Mouse (Mus musculus): ENCODE measurements around the gene Supt7l. TPM values are rescaled to one million over a fixed set of nuclear protein-coding genes. Genes with fewer than 3 reads are reported as not detected.

Gene Supt7l
- polyA plus RNA-seq, 1 experiment from 2014 or later, result 11.4 TPM

GRCm38 (mm10) chr5:31559401-31559800, 31.8 kb upstream of the Supt7l start:
- H3K9ac ChIP-seq (replicated peaks; ENCODE audit: low read depth), result no peak overlapping the region
- peaks cover 4% of the 10 kb centered on the region; the same call in 1 of the 2 replicates for H3K4me1 ChIP-seq (ENCODE audit: insufficient read depth, low read depth, low read length)
- no peak for DNase-seq (ENCODE audit: low spot score)
- no peaks in the 10 kb centered on the region for H3K9me3 ChIP-seq (ENCODE audit: low read length)
- TF ChIP-seq CTCF (IDR thresholded peaks at IDR 0.05), result no peak
- TF ChIP-seq EP300 (IDR thresholded peaks at IDR 0.05), result no peak
- no peaks in the 10 kb centered on the region for H3K27me3 ChIP-seq (replicated peaks; ENCODE audit: insufficient read depth, low read length)
- no peak overlapping the region for H3K4me2 ChIP-seq (replicated peaks; ENCODE audit: low read depth, low read length)
- H3K36me3 ChIP-seq (ENCODE audit: insufficient read depth, low read length), result peaks cover 10% of the 10 kb centered on the region; the same call in 1 of the 2 replicates
- H3K27ac ChIP-seq (ENCODE audit: low read length), result no peak overlapping the region
- 41% methylated on average over 1 of the region's 1 CpGs for WGBS
- H3K4me3 ChIP-seq (ENCODE audit: low read depth, low read length), result no peak overlapping the region
- no peak for ATAC-seq

DNA sequence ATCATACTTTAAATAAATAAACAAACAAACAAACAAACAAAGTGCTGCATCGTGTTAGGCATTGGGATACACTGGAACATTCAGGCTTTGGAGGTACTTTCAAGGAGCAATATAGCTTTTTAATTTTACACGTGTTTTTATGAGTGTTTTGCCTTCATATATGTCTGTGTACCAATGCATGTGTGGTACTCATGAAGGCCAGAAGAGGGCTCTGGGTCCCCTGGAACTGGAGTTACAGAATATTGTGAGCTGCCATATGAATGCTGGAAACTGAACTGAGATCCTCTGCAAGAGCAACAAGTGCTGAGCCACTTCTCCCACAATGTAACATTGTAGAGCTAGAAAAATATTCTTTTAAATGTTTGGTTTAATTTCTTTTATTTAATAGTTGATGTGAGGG, 7.6 kb upstream of the Supt7l start:
- H3K9me3 ChIP-seq (ENCODE audit: low read length), result no peaks in the 10 kb centered on the region
- peak; percentile 27 for TF ChIP-seq CTCF (IDR thresholded peaks at IDR 0.05)
- TF ChIP-seq EP300 (IDR thresholded peaks at IDR 0.05), result no peak
- no peak for ATAC-seq
- no peak for DNase-seq (ENCODE audit: low spot score)
- no peak overlapping the region for H3K4me3 ChIP-seq (ENCODE audit: low read depth, low read length)
- 89% methylated on average over 2 of the region's 2 CpGs for WGBS
- no peaks in the 10 kb centered on the region for H3K4me1 ChIP-seq (ENCODE audit: insufficient read depth, low read depth, low read length)
- no peak overlapping the region for H3K9ac ChIP-seq (replicated peaks; ENCODE audit: low read depth)
- no peaks in the 10 kb centered on the region for H3K27me3 ChIP-seq (replicated peaks; ENCODE audit: insufficient read depth, low read length)
- H3K27ac ChIP-seq (ENCODE audit: low read length), result no peak overlapping the region
- peaks cover 51% of the 10 kb centered on the region for H3K36me3 ChIP-seq (ENCODE audit: insufficient read depth, low read length)
- H3K4me2 ChIP-seq (replicated peaks; ENCODE audit: low read depth, low read length), result no peak overlapping the region

- no peak overlapping the region for H3K4me2 ChIP-seq (replicated peaks; ENCODE audit: low read depth, low read length)
- H3K4me1 ChIP-seq (ENCODE audit: insufficient read depth, low read depth, low read length), result peaks cover 4% of the 10 kb centered on the region; the same call in 1 of the 2 replicates
- no peak for DNase-seq (ENCODE audit: low spot score)
- H3K27me3 ChIP-seq (replicated peaks; ENCODE audit: insufficient read depth, low read length), result no peaks in the 10 kb centered on the region
- H3K27ac ChIP-seq (ENCODE audit: low read length), result no peak overlapping the region
- H3K36me3 ChIP-seq (ENCODE audit: insufficient read depth, low read length), result peaks cover 29% of the 10 kb centered on the region
- no peak overlapping the region for H3K4me3 ChIP-seq (ENCODE audit: low read depth, low read length)
- H3K9ac ChIP-seq (replicated peaks; ENCODE audit: low read depth), result no peak overlapping the region
- no peaks in the 10 kb centered on the region for H3K9me3 ChIP-seq (ENCODE audit: low read length)
- TF ChIP-seq CTCF (IDR thresholded peaks at IDR 0.05) (no peak), EP300 (IDR thresholded peaks at IDR 0.05) (no peak)
- no peak for ATAC-seq
- WGBS, result 44% methylated on average over 2 of the region's 2 CpGs
Measured at GRCm38 (mm10) chr5:31528560-31528959, 953 bp upstream of the Supt7l start.

GRCm38 (mm10) chr5:31527117-31527680, 408 bp downstream of the Supt7l start:
- ATAC-seq, result peak; percentile 39

DNA sequence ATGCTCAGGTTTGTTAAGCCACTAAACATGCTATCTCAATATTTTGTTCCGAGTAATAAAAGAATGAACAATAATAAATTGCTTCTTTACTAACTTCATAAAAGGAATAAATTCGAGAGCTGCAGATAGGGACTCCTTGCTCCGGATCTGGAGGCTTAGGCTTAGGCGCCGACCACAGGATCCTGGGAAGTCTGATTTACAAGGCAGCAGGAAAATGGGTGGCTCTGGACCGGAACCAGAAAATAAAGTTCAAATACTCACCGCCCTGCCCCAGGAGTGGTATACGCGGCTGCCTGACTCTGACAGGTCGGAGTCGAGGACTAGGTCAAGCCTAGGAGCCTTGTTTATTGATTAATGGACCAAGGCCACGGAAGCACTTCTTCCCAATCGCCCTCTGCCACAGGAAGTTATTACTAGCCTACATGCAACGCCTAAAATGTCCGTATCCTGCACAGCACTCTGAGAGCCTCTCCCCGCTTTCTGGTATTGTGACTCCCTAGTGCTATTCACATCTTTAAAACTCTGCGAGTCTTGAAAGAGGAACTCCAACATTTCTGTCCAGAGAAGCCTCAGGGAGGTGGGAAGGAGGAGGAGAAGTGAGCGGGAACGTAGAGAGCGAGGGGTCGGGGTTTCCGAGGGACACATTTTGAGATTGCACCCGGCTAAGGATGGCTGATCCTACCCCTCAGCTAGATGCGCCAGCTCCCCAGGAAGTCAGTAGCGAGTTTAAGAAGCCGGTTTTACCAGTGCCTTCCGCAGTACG, 1.1 kb downstream of the Supt7l start, which contains the start of gene Slc4a1ap:
Gene Slc4a1ap, plus strand, starts transcription at position 642 of the 763 bp plus-strand sequence.
- ATAC-seq, result peak; percentile 91
- Histone ChIP-seq H3K4me1 (ENCODE audit: insufficient read depth, low read depth, low read length) (peaks cover 4% of the 10 kb centered on the region; the same call in 1 of the 2 replicates), H3K4me3 (ENCODE audit: low read depth, low read length) (peak within 1 kb of the TSS; percentile 90), H3K36me3 (ENCODE audit: insufficient read depth, low read length) (peaks cover 10% of the 10 kb centered on the region; the same call in 1 of the 2 replicates), H3K4me2 (replicated peaks; ENCODE audit: low read depth, low read length) (peak within 1 kb of the TSS; percentile 97), H3K27ac (ENCODE audit: low read length) (peak within 1 kb of the TSS; percentile 72), H3K9ac (replicated peaks; ENCODE audit: low read depth) (peak within 1 kb of the TSS; percentile 82), H3K9me3 (ENCODE audit: low read length) (no peaks in the 10 kb centered on the region), H3K27me3 (replicated peaks; ENCODE audit: insufficient read depth, low read length) (no peaks in the 10 kb centered on the region)
- under 1% methylated on average over 28 of the region's 28 CpGs for WGBS
- TF ChIP-seq CTCF (IDR thresholded peaks at IDR 0.05) (no peak), EP300 (IDR thresholded peaks at IDR 0.05) (peak; percentile 61; the same call in 1 of the 2 replicates)
- peak; percentile 87 for DNase-seq (ENCODE audit: low spot score)

More at GRCm38 (mm10) chr5:31527117-31527680, 408 bp downstream of the Supt7l start:
- TF ChIP-seq CTCF (IDR thresholded peaks at IDR 0.05), result no peak
- no peak for TF ChIP-seq EP300 (IDR thresholded peaks at IDR 0.05)
- H3K36me3 ChIP-seq (ENCODE audit: insufficient read depth, low read length), result peaks cover 16% of the 10 kb centered on the region; the same call in 1 of the 2 replicates
- H3K9me3 ChIP-seq (ENCODE audit: low read length), result no peaks in the 10 kb centered on the region
- H3K9ac ChIP-seq (replicated peaks; ENCODE audit: low read depth), result peak overlapping the region; percentile 82
- H3K27ac ChIP-seq (ENCODE audit: low read length), result peak overlapping the region; percentile 72; the same call in 1 of the 2 replicates
- DNase-seq (ENCODE audit: low spot score), result no peak
- peak overlapping the region; percentile 90 for H3K4me3 ChIP-seq (ENCODE audit: low read depth, low read length)
- H3K4me1 ChIP-seq (ENCODE audit: insufficient read depth, low read depth, low read length), result peaks cover 4% of the 10 kb centered on the region; the same call in 1 of the 2 replicates
- no peaks in the 10 kb centered on the region for H3K27me3 ChIP-seq (replicated peaks; ENCODE audit: insufficient read depth, low read length)
- WGBS, result 4% methylated on average over 34 of the region's 40 CpGs
- H3K4me2 ChIP-seq (replicated peaks; ENCODE audit: low read depth, low read length), result peak overlapping the region; percentile 97

GRCm38 (mm10) chr5:31520556-31520955, 7.1 kb downstream of the Supt7l start:
- TF ChIP-seq EP300 (IDR thresholded peaks at IDR 0.05), result no peak
- no peak for TF ChIP-seq CTCF (IDR thresholded peaks at IDR 0.05)
- H3K4me3 ChIP-seq (ENCODE audit: low read depth, low read length), result no peak overlapping the region

More at GRCm38 (mm10) chr5:31520556-31520955, 7.1 kb downstream of the Supt7l start:
- Histone ChIP-seq H3K27ac (ENCODE audit: low read length) (no peak overlapping the region), H3K9ac (replicated peaks; ENCODE audit: low read depth) (no peak overlapping the region), H3K4me2 (replicated peaks; ENCODE audit: low read depth, low read length) (no peak overlapping the region), H3K4me1 (ENCODE audit: insufficient read depth, low read depth, low read length) (0 out of 2 replicates have a peak, but pooled peaks cover 2% of the 10 kb centered on the region), H3K27me3 (replicated peaks; ENCODE audit: insufficient read depth, low read length) (no peaks in the 10 kb centered on the region), H3K9me3 (ENCODE audit: low read length) (no peaks in the 10 kb centered on the region), H3K36me3 (ENCODE audit: insufficient read depth, low read length) (peaks cover 12% of the 10 kb centered on the region; the same call in 1 of the 2 replicates)
- ATAC-seq (no peak), DNase-seq (ENCODE audit: low spot score) (no peak)
- WGBS, result 71% methylated on average over 6 of the region's 6 CpGs

Measured in lung, postnatal 0 days (tissue).